Mouse (Mus musculus): Measurements from ENCODE around the gene Abcc3. TPM values are rescaled to one million over a fixed set of nuclear protein-coding genes. Genes with fewer than 3 reads are reported as not detected.

Gene Abcc3
- polyA plus RNA-seq, 1 experiment from 2014 or later: 0.49 TPM

- Histone ChIP-seq H3K4me2 (ENCODE audit: low read depth, low read length, severe bottlenecking) (no peak overlapping the region), H3K4me1 (replicated peaks; ENCODE audit: control insufficient read depth, insufficient read depth, low read length) (0 out of 2 replicates have a peak, but pooled peaks cover 2% of the 10 kb centered on the region), H3K36me3 (ENCODE audit: control insufficient read depth, insufficient read depth, low read length) (no peaks in the 10 kb centered on the region; the same call in 1 of the 2 replicates), H3K4me3 (ENCODE audit: low read depth, low read length) (no peak overlapping the region), H3K9ac (ENCODE audit: low read length) (no peak overlapping the region), H3K27ac (ENCODE audit: low read depth, low read length) (no peak overlapping the region), H3K9me3 (ENCODE audit: control insufficient read depth, low read length) (no peaks in the 10 kb centered on the region), H3K27me3 (ENCODE audit: control insufficient read depth, insufficient read depth, low read length) (no peaks in the 10 kb centered on the region)
- 92% methylated on average over 1 of the region's 1 CpGs for WGBS
- no peak for ATAC-seq (replicated peaks; ENCODE audit: low FRiP score)
- no peak for DNase-seq (ENCODE audit: low spot score)
Observed at GRCm38 (mm10) chr11:94312733-94313132, 80.1 kb downstream of the Abcc3 start.

GRCm38 (mm10) chr11:94294996-94295845 is 97.6 kb downstream of the Abcc3 start:
- Histone ChIP-seq H3K36me3 (ENCODE audit: control insufficient read depth, insufficient read depth, low read length) (peaks cover 14% of the 10 kb centered on the region; the same call in 1 of the 2 replicates), H3K4me1 (replicated peaks; ENCODE audit: control insufficient read depth, insufficient read depth, low read length) (no peaks in the 10 kb centered on the region), H3K4me2 (ENCODE audit: low read depth, low read length, severe bottlenecking) (no peak overlapping the region), H3K9me3 (ENCODE audit: control insufficient read depth, low read length) (no peaks in the 10 kb centered on the region), H3K9ac (ENCODE audit: low read length) (no peak overlapping the region), H3K27me3 (ENCODE audit: control insufficient read depth, insufficient read depth, low read length) (no peaks in the 10 kb centered on the region), H3K27ac (ENCODE audit: low read depth, low read length) (no peak overlapping the region), H3K4me3 (ENCODE audit: low read depth, low read length) (no peak overlapping the region)
- 71% methylated on average over 9 of the region's 9 CpGs for WGBS
- ATAC-seq (replicated peaks; ENCODE audit: low FRiP score) (no peak), DNase-seq (ENCODE audit: low spot score) (no peak)

Other genes with a start within 250 kb of the Abcc3 start
- gene Tob1, start 181.5 kb downstream of the Abcc3 start, polyA plus RNA-seq (2014; fragmentation: Nextera tagmentation; extraction: Ambion mirVana): 43.0 and 44.0 TPM in 2 replicates
- 1.9 and 2.9 TPM in 2 replicates for gene Wfikkn2, start 147.0 kb downstream of the Abcc3 start, polyA plus RNA-seq (2014; fragmentation: Nextera tagmentation; extraction: Ambion mirVana)
- gene Gm21885, start 111.1 kb downstream of the Abcc3 start, polyA plus RNA-seq (2014; fragmentation: Nextera tagmentation; extraction: Ambion mirVana): 0.68 and 1.4 TPM in 2 replicates
- 132 and 136 TPM in 2 replicates for gene Luc7l3, start 71.0 kb downstream of the Abcc3 start, polyA plus RNA-seq (2014; fragmentation: Nextera tagmentation; extraction: Ambion mirVana)
- gene Ankrd40, start 65.0 kb downstream of the Abcc3 start, polyA plus RNA-seq (2014; fragmentation: Nextera tagmentation; extraction: Ambion mirVana): 24.1 and 25.8 TPM in 2 replicates
- gene Cacna1g, start 81.2 kb upstream of the Abcc3 start, polyA plus RNA-seq (2014; fragmentation: Nextera tagmentation; extraction: Ambion mirVana): 13.0 and 17.4 TPM in 2 replicates
- gene Spata20, start 93.2 kb upstream of the Abcc3 start, polyA plus RNA-seq (2014; fragmentation: Nextera tagmentation; extraction: Ambion mirVana): 0.17 TPM in 1 of 2 replicates, not detected in the other
- gene Epn3, start 107.0 kb upstream of the Abcc3 start, polyA plus RNA-seq (2014; fragmentation: Nextera tagmentation; extraction: Ambion mirVana): 0.48 and 0.64 TPM in 2 replicates
- 1.9 and 4.8 TPM in 2 replicates for gene Mycbpap, start 128.7 kb upstream of the Abcc3 start, polyA plus RNA-seq (2014; fragmentation: Nextera tagmentation; extraction: Ambion mirVana)
- gene Rsad1, start 156.3 kb upstream of the Abcc3 start, polyA plus RNA-seq (2014; fragmentation: Nextera tagmentation; extraction: Ambion mirVana): 2.9 and 3.7 TPM in 2 replicates
- gene Chad, start 172.1 kb upstream of the Abcc3 start, polyA plus RNA-seq (2014; fragmentation: Nextera tagmentation; extraction: Ambion mirVana): not detected in 2 replicates
- 6.3 and 6.9 TPM in 2 replicates for gene Acsf2, start 208.9 kb upstream of the Abcc3 start, polyA plus RNA-seq (2014; fragmentation: Nextera tagmentation; extraction: Ambion mirVana)
- gene Lrrc59, start 236.8 kb upstream of the Abcc3 start, polyA plus RNA-seq (2014; fragmentation: Nextera tagmentation; extraction: Ambion mirVana): 226 and 244 TPM in 2 replicates